Mouse (Mus musculus) liver, embryonic 11.5 days (tissue): Measurements from ENCODE around the gene Nanog. TPM values are rescaled to one million over a fixed set of nuclear protein-coding genes. Genes with fewer than 3 reads are reported as not detected.

Source experiments
- ATAC-seq: fragments of 200-750 bp; cut with Nextera tagmentation; replicated peaks from 2 replicates; pipeline ENCODE4 v1.8.0; 2017; ENCODE audit warnings: moderate number of reproducible peaks, mild to moderate bottlenecking, moderate TSS enrichment, moderate library complexity; ENCODE audit not compliant: low FRiP score
- DNase-seq: peaks from one replicate; pipeline ENCODE4 v3.0.0-alpha.2; 2017; ENCODE audit warnings: low spot score
- H3K27ac ChIP-seq: fragments of 300-500 bp; sonication (generic); 2 replicates; pipeline ENCODE4 v1.5.1; 2014; ENCODE audit warnings: mild to moderate bottlenecking, low read depth, low read length, control low read depth
- H3K27me3 ChIP-seq: fragments of 300-500 bp; sonication (generic); replicated peaks from 2 replicates; pipeline ENCODE4 v1.6.1; 2014; ENCODE audit warnings: low read length, mixed read lengths; ENCODE audit not compliant: control insufficient read depth, insufficient read depth
- H3K36me3 ChIP-seq: fragments of 300-500 bp; sonication (generic); 2 replicates; pipeline ENCODE4 v1.6.1; 2014; ENCODE audit warnings: mild to moderate bottlenecking, low read length, moderate library complexity, mixed read lengths; ENCODE audit not compliant: control insufficient read depth, insufficient read depth
- H3K4me1 ChIP-seq: fragments of 300-500 bp; sonication (generic); replicated peaks from 2 replicates; pipeline ENCODE4 v1.6.1; 2014; ENCODE audit warnings: low read length, mixed read lengths; ENCODE audit not compliant: control insufficient read depth, insufficient read depth
- H3K4me2 ChIP-seq: fragments of 300-500 bp; sonication (generic); 2 replicates; pipeline ENCODE4 v1.6.1; 2014; ENCODE audit warnings: mild to moderate bottlenecking, control low read depth, moderate library complexity
- H3K4me3 ChIP-seq: fragments of 300-500 bp; sonication (generic); 2 replicates; pipeline ENCODE4 v1.5.1; 2014; ENCODE audit warnings: low read depth, low read length, control low read depth
- H3K9ac ChIP-seq: fragments of 300-500 bp; sonication (generic); 2 replicates; pipeline ENCODE4 v1.6.1; 2014; ENCODE audit warnings: low read depth, low read length, control low read depth
- H3K9me3 ChIP-seq: fragments of 300-500 bp; sonication (generic); 2 replicates; pipeline ENCODE4 v1.6.1; 2016; ENCODE audit warnings: low read length, inconsistent platforms, mixed read lengths; ENCODE audit not compliant: control insufficient read depth
- WGBS: fragments of 180-500 bp; shearing (Covaris S2); extraction: QIAGEN DNeasy Blood & Tissue Kit; methylation state at CpG from one replicate; pipeline ENCODE4 v1.1.7; 2014; 5-methylcytosine and 5-hydroxymethylcytosine counted together
- polyA plus RNA-seq: library from polyadenylated mRNA; unstranded; fragments of >200 nt; fragmentation: Nextera tagmentation; extraction: Ambion mirVana; gene quantifications from 2 replicates; pipeline ENCODE4 v1.2.1, GENCODE M21; 2014

Gene Nanog
- polyA plus RNA-seq, 1 experiment from 2014 or later = 0.08 TPM

- Histone ChIP-seq H3K36me3 (peaks cover 2% of the 10 kb centered on the region; the same call in 1 of the 2 replicates), H3K4me3 (no peak overlapping the region), H3K4me2 (no peak overlapping the region), H3K27me3 (peaks cover 3% of the 10 kb centered on the region; the same call in 1 of the 2 replicates), H3K9ac (no peak overlapping the region), H3K9me3 (no peaks in the 10 kb centered on the region), H3K27ac (no peak overlapping the region), H3K4me1 (peaks cover 10% of the 10 kb centered on the region; the same call in 1 of the 2 replicates)
- 24% methylated on average over 11 of the region's 11 CpGs for WGBS
- ATAC-seq (no peak), DNase-seq (no peak)
These were observed 36.1 kb downstream of the Nanog start for GRCm38 (mm10) chr6:122743353-122743752.

- no peaks in the 10 kb centered on the region for H3K36me3 ChIP-seq
- WGBS = 51% methylated on average over 10 of the region's 10 CpGs
- peaks cover 10% of the 10 kb centered on the region; the same call in 1 of the 2 replicates for H3K4me1 ChIP-seq
- DNase-seq (no peak), ATAC-seq (no peak)
- no peak overlapping the region for H3K27ac ChIP-seq
- H3K27me3 ChIP-seq = peaks cover 3% of the 10 kb centered on the region; the same call in 1 of the 2 replicates
- no peaks in the 10 kb centered on the region for H3K9me3 ChIP-seq
- no peak overlapping the region for H3K9ac ChIP-seq
- H3K4me2 ChIP-seq = no peak overlapping the region
- H3K4me3 ChIP-seq = no peak overlapping the region
These were observed 37.4 kb downstream of the Nanog start for GRCm38 (mm10) chr6:122744505-122745249.

- 84% methylated on average over 6 of the region's 6 CpGs for whole genome bisulfite sequencing
- H3K36me3 ChIP-seq = no peaks in the 10 kb centered on the region
These were observed 43.3 kb downstream of the Nanog start for GRCm38 (mm10) chr6:122750579-122750978.

GRCm38 (mm10) chr6:122755913-122756312 lies 48.6 kb downstream of the Nanog start:
- WGBS = 24% methylated on average over 2 of the region's 2 CpGs
- Histone ChIP-seq H3K9me3 (no peaks in the 10 kb centered on the region), H3K27ac (no peak overlapping the region), H3K36me3 (no peaks in the 10 kb centered on the region), H3K27me3 (no peaks in the 10 kb centered on the region), H3K4me3 (no peak overlapping the region), H3K4me2 (no peak overlapping the region), H3K9ac (no peak overlapping the region), H3K4me1 (peaks cover 7% of the 10 kb centered on the region)
- ATAC-seq = no peak
- no peak for DNase-seq

More at GRCm38 (mm10) chr6:122750579-122750978, 43.3 kb downstream of the Nanog start:
- DNase-seq = no peak
- ATAC-seq = no peak
- Histone ChIP-seq H3K27me3 (no peaks in the 10 kb centered on the region), H3K27ac (no peak overlapping the region), H3K4me3 (no peak overlapping the region), H3K9ac (no peak overlapping the region), H3K9me3 (no peaks in the 10 kb centered on the region), H3K4me1 (no peaks in the 10 kb centered on the region), H3K4me2 (no peak overlapping the region)

- 41% methylated on average over 5 of the region's 5 CpGs for WGBS
- H3K4me2 ChIP-seq = no peak overlapping the region
- H3K27me3 ChIP-seq = no peaks in the 10 kb centered on the region
- no peaks in the 10 kb centered on the region for H3K36me3 ChIP-seq
- DNase-seq (no peak), ATAC-seq (no peak)
- H3K4me1 ChIP-seq = peaks cover 29% of the 10 kb centered on the region
- no peaks in the 10 kb centered on the region for H3K9me3 ChIP-seq
- no peak overlapping the region for H3K9ac ChIP-seq
- no peak overlapping the region for H3K4me3 ChIP-seq
- peak overlapping the region; percentile 28; the same call in 1 of the 2 replicates for H3K27ac ChIP-seq
These were observed 51.4 kb downstream of the Nanog start for GRCm38 (mm10) chr6:122758732-122759131.

GRCm38 (mm10) chr6:122761011-122761599 lies 53.8 kb downstream of the Nanog start:
- no peaks in the 10 kb centered on the region for H3K27me3 ChIP-seq
- H3K4me2 ChIP-seq = peak overlapping the region; percentile 51
- H3K27ac ChIP-seq = no peak overlapping the region
- H3K4me1 ChIP-seq = peaks cover 43% of the 10 kb centered on the region
- DNase-seq = peak; percentile 55
- H3K36me3 ChIP-seq = no peaks in the 10 kb centered on the region
- H3K4me3 ChIP-seq = peak overlapping the region; percentile 36
- 7% methylated on average over 11 of the region's 11 CpGs for WGBS
- no peak for ATAC-seq
- H3K9ac ChIP-seq = no peak overlapping the region
- no peaks in the 10 kb centered on the region for H3K9me3 ChIP-seq

- no peak for DNase-seq
- H3K27ac ChIP-seq = peak overlapping the region; percentile 72
- ATAC-seq = no peak
- no peaks in the 10 kb centered on the region for H3K27me3 ChIP-seq
- no peak overlapping the region for H3K9ac ChIP-seq
- no peak overlapping the region for H3K4me3 ChIP-seq
- H3K9me3 ChIP-seq = no peaks in the 10 kb centered on the region
- no peaks in the 10 kb centered on the region for H3K36me3 ChIP-seq
- peaks cover 45% of the 10 kb centered on the region for H3K4me1 ChIP-seq
- peak overlapping the region; percentile 19; the same call in 1 of the 2 replicates for H3K4me2 ChIP-seq
These were observed 54.6 kb downstream of the Nanog start for GRCm38 (mm10) chr6:122761901-122762300.

GRCm38 (mm10) chr6:122762480-122762879 lies 55.2 kb downstream of the Nanog start:
- peak overlapping the region; percentile 72 for H3K27ac ChIP-seq
- no peak overlapping the region for H3K4me3 ChIP-seq
- no peaks in the 10 kb centered on the region for H3K36me3 ChIP-seq
- no peaks in the 10 kb centered on the region for H3K9me3 ChIP-seq
- 63% methylated on average over 3 of the region's 3 CpGs for WGBS
- ATAC-seq (no peak), DNase-seq (no peak)
- no peak overlapping the region; the same call in 1 of the 2 replicates for H3K9ac ChIP-seq
- peaks cover 45% of the 10 kb centered on the region for H3K4me1 ChIP-seq
- peak overlapping the region; percentile 78 for H3K4me2 ChIP-seq
- H3K27me3 ChIP-seq = no peaks in the 10 kb centered on the region
